Mouse (Mus musculus): ENCODE measurements at regions not wholly inside any gene's neighbourhood (a gene's known extent, or its start where the extent isn't known, plus 50 kb on each side); places are given as distances from the start of the nearest gene placed in this dataset.

DNA sequence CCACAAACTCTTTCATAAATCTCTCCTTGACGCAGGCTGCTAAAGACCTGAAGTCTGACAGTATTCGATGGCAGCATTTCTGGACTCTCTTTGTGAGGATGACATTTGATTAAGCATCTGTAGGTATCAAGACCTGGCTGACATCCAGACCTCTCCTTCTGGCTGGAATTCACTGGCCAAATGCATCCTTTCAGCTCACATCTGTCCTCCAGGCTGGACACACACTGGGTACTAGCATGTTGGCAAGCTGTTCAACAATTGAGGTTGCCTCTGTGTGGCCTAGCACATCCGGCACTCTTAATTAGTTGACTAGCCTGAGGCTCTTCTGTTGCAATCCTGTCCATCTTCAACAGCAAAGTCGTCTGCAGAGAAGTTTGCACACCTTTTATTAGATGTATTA is 197.8 kb upstream of the Sgcd start:
- ATAC-seq (replicated peaks; ENCODE audit: low read depth, poor library complexity, severe bottlenecking), result no peak

DNA sequence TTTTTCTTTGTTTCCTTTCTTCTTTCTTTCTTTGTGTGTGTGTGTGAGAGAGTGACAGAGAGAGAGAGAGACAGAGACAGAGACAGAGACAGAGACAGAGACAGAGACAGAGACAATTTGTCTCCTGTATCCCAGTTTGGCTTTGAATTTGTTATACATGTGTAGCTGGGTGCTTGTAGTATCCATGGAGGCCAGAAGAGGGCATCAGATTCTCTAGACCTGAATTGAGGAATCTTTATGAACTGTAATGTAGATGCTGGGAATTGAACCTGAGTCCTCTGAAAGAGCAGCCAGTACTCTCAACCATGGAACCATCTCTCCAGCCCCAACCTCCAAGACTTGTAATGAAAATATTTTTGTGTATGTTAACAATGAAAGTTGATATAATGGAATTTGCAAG is 190.2 kb upstream of the Sgcd start:
- no peak for ATAC-seq (replicated peaks; ENCODE audit: low read depth, poor library complexity, severe bottlenecking)

DNA sequence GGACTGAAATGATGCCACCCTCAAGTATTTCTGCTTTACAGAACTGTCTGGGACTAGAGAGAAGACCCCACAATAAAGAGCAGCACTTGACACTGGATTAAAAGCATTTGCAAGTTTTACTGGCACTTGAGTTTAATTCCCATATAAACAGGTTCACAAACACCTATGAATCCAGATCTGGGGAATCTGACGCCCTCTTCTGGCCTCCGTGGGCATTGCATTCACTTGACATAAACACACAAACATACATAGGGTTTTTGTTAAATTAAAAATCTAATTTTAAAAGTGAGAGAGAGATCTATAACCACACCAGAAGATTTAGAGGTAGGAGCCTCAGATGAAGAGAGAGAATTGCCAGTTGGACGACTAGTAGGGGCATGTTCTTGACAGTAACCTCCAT is 189.4 kb upstream of the Sgcd start:
- ATAC-seq (replicated peaks; ENCODE audit: low read depth, poor library complexity, severe bottlenecking), result no peak

DNA sequence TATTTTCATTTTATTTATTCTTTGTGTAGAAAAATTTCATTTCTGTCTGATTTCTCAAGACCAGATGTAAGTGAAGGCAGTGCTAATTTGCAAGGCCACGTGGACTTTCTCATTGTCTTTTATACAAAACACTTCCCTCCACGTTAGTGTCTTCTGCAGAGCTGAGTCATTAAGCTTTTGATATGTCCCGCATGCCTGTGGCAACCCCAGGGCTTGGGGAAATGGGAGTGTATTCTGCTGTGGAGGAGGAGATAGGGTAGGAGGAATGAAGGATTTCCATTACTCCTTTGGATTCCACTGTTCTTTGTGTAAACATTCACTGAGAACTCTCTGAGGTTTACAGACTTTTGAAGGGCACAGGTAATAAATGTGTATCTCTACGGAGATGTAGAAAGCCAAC is 187.7 kb upstream of the Sgcd start:
- no peak for ATAC-seq (replicated peaks; ENCODE audit: low read depth, poor library complexity, severe bottlenecking)

DNA sequence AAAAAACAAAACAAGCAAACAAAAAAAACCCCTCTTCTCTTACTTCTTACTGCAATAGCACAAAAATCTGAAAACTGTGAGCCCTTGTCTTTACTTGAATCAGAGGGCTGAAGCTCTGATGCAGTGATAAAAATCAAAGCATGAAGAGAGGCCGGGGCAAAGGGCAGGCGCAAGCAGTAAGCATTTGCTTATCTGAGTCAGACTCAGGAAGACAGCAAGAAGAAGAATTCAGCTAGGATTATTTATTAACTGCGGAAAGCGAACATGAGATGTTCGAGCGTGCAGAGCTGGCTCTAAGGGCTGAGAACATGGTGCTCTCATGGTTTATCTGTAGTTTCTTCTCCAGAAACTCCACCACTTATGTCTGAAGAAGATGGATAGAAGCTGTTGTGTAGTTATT is 163.4 kb upstream of the Sgcd start:
- no peak for ATAC-seq (replicated peaks; ENCODE audit: low read depth, poor library complexity, severe bottlenecking)

DNA sequence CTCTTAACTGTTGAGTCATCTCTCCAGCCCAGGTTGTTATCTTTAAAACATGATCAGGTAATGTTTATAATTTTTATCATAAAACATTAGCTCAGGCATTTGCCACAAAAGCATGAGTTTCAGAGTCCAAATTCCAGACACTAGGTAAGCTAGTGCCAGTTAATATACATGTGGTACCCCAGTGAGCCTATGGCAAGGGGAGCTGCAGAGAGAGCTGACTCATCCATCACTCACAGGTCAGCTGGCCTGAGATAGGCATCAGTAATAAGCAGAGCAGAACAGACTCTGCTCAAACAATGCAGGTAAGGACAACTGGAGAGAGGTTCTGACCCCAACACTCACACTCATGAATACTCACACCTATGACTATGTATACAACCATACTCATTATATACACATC is 144.6 kb upstream of the Sgcd start:
- ATAC-seq (replicated peaks; ENCODE audit: low read depth, poor library complexity, severe bottlenecking), result no peak

DNA sequence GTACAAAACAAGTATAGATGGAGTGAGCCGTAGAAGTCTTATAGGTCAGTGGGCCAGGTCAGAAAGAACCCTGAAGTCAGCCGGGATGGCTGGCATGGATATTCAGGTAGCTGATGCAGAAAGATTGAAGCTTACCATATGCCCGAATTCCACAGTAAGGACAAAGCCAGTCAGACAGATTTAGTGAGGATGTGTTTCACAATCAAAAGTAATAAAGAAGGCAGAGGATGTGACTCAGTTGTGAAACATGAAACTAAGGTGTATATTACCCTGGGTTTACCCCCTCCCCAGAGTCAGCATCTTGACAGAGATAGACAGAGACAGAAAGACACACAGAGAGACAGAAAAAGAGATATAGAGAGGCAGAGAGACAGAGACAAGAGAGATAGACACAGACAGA is 109.3 kb upstream of the Sgcd start:
- ATAC-seq (replicated peaks; ENCODE audit: low read depth, poor library complexity, severe bottlenecking), result no peak

DNA sequence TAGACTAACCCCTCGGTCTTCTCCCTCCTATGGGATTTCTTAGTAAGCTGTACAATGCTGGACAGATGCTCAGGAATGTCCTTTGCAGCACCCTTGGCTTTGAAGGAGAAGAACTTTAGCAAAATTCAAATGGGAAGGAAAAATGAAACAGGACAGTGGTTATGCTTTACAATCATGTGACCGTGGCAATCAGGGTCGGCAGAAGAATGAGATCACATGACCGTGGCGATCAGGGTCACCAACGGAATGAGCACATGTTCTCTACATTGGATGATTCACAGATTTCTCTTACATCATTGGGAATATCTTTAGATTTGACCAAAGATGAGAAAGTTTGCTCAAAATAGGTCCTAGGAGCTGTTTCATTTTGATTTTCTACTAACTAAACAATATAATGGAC is 108.7 kb upstream of the Sgcd start:
- ATAC-seq (replicated peaks; ENCODE audit: low read depth, poor library complexity, severe bottlenecking), result no peak

DNA sequence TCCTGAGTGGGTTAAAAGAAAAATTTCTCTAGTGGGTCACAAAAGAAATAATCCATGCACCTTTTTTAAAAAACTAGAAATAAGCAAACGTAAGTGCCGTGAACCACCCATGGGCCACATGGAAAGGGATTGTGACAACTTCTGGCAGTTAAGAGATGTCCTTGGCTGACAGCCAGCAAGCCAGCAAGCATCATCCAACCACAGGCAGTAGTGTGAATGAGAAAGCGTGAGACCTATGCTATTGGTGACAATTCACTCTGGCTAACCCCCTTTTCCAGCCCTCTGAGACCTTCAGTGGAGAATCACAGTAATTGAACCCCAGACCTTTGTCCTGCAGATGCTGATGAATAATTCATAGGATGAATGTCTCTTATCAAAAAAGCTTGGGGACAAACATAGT is 78.3 kb upstream of the Sgcd start:
- ATAC-seq (replicated peaks; ENCODE audit: low read depth, poor library complexity, severe bottlenecking), result no peak

DNA sequence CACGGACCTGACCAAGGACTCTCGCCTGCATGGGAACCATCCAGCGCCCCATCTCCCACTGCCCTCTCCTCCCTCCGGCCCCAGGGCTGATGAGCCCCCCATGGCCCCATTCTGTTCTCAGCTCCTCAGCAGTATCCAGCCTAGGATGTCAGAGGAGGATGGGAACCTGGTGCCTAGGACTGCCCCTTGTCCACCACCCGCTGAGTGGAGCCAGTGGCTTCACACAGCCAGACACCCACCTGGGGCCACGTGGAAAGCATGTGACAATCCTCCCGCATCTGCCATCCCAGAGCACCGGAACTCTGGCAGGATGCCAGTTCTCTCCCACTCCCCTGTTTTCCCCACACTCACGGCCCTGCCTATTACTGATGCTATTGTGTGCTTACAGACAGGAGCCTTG is 75.0 kb upstream of the Sgcd start:
- no peak for ATAC-seq (replicated peaks; ENCODE audit: low read depth, poor library complexity, severe bottlenecking)

DNA sequence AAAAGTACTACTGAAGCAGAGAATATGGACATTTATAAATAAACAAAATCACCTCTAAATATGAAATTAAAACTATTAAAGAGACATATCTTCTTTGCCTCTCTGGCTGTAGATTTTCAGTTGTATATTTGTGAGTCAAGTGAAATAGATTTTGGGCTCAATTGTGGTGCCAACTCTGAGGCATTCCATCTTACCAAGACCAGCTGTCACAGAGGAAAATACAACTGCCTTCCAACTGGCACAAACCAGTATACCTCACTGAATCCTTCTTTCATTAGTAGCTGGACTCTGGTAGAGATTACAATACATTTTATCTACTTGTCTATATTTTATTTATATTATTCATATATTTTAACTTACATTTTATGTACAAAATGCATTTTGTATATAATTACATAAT is 72.7 kb upstream of the Sgcd start:
- no peak for ATAC-seq (replicated peaks; ENCODE audit: low read depth, poor library complexity, severe bottlenecking)

DNA sequence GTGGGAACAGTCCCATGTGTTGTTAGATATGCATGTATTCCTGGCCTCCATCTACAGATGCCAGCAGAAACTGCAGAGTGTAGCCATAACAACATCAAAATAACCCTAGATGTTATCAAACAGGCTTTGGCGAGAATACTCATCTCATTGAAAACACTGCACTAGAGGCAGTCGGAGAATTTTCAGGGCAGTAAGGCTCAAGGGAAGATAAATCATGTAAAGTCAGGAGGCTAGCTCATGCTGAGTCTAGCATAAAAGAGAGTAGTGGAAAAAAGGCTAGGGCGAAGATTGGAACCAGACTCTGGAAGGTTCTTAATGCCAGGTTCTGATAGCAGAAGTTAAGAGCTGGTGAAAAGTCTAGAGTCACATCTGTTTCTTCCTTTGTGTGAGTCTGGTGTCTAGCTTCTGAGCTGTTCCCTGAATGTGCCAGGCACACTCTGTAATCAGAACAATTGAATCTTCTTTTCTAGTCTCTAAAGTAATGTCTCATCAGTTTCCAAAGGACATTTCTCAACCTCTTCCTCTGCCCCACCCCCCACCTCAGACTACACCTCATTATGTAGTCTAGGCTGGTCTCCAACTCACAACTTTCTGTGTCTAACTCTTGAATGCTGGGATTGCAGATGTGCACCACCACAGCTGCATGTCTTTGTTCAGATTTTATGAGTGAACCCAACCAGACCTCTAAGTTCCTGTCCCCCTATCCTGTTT is 62.5 kb upstream of the Sgcd start:
- no peak for ATAC-seq (replicated peaks; ENCODE audit: low read depth, poor library complexity, severe bottlenecking)

DNA sequence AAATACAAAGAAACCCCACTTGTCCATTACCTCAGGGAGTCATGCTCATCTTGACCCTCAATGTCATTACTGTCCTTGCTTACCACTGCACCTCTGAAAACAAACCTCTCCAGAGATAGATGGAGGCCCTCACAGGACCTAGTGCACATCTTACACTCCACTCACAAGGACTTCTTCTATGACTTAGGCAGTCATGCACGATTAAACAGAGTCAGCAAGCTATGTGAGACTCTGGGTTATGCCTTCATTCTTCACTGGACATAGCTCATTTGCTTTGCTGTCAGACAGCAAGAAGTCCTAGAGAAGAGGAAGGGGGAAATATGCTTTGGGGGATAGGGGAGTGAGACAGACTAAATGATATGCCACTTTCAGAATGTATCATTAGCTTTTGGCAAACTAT is 59.5 kb upstream of the Sgcd start:
- no peak for ATAC-seq (replicated peaks; ENCODE audit: low read depth, poor library complexity, severe bottlenecking)
